Mouse (Mus musculus): ENCODE results near the gene Gpr158.
"Not testable (repeated sequence)": the region's sequence is repeated elsewhere in the genome, so short reads cannot be mapped to it uniquely, and the experiment has no call there.

The Gpr158 gene

GRCm38 (mm10) chr2:21367345-21368111 lies at the start of gene Gpr158:
TSS of gene Gpr158 (plus strand) at chr2:21367542.
- DNase-seq (ENCODE audit: low spot score): no peak

DNA sequence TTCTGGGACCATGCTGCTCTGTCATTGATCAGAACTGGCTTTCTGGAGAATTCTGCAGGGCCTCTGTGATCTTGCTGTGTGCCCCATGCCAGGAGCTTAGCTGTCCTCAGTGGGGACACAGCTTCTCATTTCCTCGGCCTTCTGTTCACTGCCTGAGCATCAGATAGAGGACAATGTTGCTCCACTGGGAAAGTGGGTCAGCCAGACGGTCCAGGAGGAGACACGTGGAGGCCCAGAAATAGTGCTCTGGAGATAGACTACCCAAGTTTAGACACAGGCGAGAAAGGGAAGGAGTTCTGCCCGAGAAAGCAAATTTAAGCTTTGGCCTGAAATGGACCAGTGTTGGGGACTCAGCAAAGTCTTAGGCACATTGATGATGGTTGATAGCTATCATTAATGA lies 23.5 kb upstream of the Gpr158 start:
- DNase-seq (ENCODE audit: low spot score): no peak

DNA sequence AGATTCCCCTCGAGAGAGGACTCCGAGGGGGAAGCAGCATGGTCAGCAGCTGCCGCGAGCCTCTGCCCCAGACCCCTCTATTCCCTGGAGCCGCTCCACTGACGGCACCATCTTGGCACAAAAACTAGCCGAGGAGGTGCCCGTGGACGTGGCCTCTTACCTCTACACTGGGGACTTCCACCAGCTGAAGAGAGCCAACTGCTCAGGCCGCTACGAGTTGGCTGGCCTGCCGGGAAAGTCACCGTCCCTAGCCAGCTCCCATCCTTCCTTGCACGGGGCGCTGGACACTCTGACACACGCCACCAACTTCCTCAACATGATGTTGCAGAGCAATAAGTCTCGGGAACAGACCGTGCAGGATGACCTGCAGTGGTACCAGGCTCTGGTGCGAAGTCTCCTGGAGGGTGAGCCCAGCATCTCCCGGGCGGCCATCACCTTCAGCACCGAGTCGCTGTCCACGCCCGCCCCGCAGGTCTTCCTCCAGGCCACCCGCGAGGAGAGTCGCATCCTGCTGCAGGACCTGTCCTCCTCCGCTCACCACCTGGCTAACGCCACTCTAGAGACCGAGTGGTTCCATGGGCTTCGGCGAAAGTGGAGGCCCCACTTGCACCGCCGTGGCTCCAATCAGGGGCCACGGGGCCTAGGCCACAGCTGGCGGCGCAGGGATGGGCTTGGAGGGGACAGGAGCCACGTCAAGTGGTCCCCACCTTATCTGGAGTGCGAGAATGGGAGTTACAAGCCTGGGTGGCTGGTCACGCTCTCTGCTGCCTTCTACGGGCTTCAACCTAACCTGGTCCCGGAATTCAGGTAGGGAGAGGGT lies 1.2 kb downstream of the Gpr158 start:
- DNase-seq (ENCODE audit: low spot score): no peak

DNA sequence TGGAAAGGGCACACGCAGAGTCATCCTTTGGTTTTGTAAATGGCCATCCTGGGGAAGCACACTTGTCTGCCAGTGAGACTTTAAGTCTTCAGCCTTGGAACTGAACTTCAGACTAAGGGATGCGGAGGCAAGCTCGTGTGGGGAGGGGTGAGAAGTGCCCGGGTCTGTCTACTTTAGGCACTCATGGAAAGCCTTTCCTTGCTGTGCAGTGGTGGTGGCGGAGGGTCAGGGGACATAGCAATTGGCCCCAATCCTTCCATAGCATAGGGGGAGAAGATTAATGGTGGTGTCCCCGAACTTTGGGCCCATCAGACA lies 1.8 kb downstream of the Gpr158 start:
- no peak for DNase-seq (ENCODE audit: low spot score)

DNA sequence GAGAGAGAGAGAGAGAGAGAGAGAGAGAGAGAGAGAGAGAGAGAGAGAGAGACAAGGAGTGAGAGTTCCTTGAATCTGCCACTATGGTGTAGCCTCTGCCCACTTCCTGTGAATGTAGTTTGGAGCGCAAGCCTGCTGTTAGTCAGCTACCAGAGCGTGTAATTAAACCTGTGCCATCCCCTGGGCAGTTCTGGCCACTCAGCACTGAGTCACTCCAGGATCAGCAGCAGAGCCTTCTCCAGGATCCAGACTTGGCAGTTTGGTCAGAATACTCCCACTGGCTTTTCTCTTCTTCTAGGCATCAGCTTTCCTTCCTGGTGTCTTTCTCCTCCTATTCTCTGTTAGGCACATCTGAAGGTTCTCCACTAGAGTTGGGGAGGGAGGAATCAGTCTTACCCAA lies 2.2 kb downstream of the Gpr158 start:
- DNase-seq (ENCODE audit: low spot score): no peak

DNA sequence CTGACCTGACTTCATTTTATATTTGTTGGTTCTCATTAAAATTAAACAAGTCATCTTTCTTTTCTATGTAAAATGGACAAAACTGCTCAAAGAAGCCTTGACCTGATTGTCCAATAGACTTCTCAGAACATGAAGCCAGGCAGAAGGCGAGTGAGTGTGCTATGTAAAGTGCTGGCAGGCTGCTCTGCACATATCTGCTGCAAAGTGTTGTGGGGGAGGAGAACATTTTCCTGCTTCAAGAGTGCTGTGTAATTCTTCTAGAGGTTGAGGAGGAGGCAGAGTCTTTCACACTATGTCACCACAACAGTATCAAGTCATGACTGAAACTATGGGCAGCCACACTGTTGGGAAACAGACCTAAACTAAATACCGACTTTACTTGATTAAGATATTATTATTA lies 12.2 kb downstream of the Gpr158 start:
- DNase-seq (ENCODE audit: low spot score): no peak

- no peak for DNase-seq (ENCODE audit: low spot score)
These were observed 25.4 kb downstream of the Gpr158 start for GRCm38 (mm10) chr2:21392727-21393126.

- no peak for DNase-seq (ENCODE audit: low spot score)
These were observed 30.0 kb downstream of the Gpr158 start for GRCm38 (mm10) chr2:21397347-21397746.

- DNase-seq (ENCODE audit: low spot score): no peak
These were observed 32.3 kb downstream of the Gpr158 start for GRCm38 (mm10) chr2:21399657-21400056.

- DNase-seq (ENCODE audit: low spot score): no peak
These were observed 38.3 kb downstream of the Gpr158 start for GRCm38 (mm10) chr2:21405617-21406016.

GRCm38 (mm10) chr2:21407443-21407985 lies 40.2 kb downstream of the Gpr158 start:
- no peak for DNase-seq (ENCODE audit: low spot score)

GRCm38 (mm10) chr2:21408821-21409220 lies 41.5 kb downstream of the Gpr158 start:
- no peak for DNase-seq (ENCODE audit: low spot score)

DNA sequence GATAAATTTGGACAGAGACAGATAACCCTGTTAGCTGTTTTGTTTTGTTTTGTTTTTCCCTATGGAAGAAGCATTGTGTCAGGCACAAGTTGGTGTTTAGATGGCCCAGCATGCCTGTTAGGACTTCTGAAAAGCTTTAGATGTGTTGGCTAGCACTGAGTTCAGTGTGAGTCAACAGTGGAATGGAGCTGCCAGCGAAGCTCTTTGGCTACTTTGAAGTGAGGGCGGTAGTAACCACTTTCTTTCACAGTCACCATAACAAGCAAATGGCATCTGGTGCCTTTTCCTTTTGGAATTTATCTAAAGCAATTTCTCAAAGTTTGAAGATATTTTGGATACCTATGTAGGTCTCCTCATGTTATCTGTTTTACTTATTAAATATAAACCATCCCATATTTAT lies 62.9 kb downstream of the Gpr158 start:
- no peak for DNase-seq (ENCODE audit: low spot score)

DNA sequence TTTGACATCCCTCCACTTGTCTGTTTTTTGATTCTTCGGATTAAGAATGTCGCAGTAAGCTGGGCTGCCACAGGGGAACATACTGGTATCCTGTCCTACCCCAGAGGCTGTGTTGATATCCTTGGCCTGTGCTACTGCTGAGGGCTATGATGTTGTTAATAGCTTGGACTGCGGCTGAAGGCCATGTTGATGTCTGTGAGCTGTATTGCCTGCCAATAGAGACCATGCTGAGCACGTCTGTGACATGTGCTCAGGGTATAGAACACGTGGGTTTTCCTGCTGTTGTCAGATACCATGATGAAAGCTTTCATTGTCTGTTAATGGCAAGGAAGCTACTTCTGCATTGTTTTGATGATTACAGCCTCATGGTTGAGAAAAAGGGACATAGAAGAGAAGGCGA lies 63.8 kb downstream of the Gpr158 start:
- no peak for DNase-seq (ENCODE audit: low spot score)

DNA sequence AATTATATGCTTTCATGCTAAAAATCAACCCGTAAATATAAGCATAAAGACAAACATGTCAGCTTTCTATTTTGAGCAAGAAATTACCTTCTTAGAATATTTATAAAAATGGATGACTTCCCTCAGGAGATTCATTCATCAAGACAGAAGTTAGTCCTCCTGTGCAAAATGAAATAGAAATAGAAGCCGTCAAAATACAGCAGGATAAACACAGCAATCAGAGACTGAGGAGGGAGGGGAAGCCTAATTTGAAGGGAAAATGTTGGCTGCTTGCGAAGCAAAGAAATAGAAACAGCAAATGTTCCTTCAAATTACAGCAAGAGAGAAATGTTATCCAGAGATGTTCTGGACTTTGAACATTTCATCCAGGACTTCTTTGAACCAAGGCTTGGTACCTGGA lies 72.3 kb downstream of the Gpr158 start:
- DNase-seq (ENCODE audit: low spot score): no peak

DNA sequence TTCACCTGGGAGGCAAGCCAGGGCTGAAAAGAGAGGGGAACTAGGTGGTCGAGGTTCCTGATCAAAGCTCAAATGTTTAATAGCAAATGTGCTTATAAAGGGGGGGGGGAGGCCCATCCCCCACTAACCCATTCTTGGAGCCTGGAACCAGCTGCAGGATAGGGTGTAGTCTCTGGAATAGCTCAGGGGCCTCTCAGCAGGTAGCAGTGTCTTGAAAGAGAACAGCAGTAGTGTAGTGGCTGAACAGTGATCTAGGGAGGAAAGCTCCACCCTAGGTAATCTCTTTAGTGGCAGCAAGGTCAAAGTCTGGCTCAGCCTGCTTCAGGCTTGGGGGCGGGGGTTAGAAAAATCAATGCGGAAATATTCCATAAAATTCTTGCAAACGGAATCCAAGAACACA lies 93.3 kb downstream of the Gpr158 start:
- not testable (repeated sequence) for DNase-seq (ENCODE audit: low spot score)

- no peak for DNase-seq (ENCODE audit: low spot score)
These were observed 107.6 kb downstream of the Gpr158 start for GRCm38 (mm10) chr2:21474957-21475356.

DNA sequence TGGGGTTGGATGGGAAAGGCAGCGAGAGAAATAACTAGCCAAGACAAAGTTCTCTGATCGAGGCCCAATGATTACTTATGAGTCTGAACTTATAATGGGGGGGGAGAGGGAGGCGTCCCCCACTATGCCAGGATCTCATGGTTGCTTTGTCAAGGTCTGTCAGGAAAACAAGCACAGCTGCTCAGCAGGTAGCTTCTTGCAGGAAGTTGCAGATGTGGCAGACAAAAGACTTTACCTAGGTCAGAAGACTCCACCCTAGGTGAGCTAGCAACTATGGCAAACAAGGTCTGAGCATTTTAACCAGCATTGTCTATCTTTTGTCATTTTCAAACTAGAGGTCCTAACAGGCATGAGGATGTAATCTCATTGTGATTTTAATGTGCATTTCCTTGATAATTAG lies 129.5 kb downstream of the Gpr158 start:
- no peak for DNase-seq (ENCODE audit: low spot score)

DNA sequence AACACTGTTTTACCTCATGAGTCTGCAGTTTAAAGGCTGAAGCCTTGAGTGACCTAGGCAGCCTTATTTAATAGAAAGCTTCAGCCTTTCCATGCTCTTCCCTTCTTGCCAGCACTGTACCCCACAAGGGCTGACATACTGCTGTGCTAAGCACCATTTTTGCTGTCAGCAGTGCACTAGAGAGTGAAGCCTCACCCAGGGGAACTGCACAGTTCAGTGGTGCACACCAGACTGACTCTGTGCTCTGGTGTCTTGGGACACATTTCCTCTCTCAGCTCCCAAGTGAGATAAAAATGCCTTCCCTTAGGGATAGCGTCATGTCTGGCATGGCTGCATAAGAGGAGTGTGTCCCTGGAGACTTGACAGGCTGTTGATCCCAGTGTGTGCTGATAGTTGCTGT lies 130.6 kb downstream of the Gpr158 start:
- no peak for DNase-seq (ENCODE audit: low spot score)

- no peak for DNase-seq (ENCODE audit: low spot score)
These were observed 132.1 kb downstream of the Gpr158 start for GRCm38 (mm10) chr2:21499399-21499798.

GRCm38 (mm10) chr2:21507449-21507848 lies 140.1 kb downstream of the Gpr158 start:
- DNase-seq (ENCODE audit: low spot score): no peak

GRCm38 (mm10) chr2:21530750-21531149 lies 163.4 kb downstream of the Gpr158 start:
- DNase-seq (ENCODE audit: low spot score): no peak

DNA sequence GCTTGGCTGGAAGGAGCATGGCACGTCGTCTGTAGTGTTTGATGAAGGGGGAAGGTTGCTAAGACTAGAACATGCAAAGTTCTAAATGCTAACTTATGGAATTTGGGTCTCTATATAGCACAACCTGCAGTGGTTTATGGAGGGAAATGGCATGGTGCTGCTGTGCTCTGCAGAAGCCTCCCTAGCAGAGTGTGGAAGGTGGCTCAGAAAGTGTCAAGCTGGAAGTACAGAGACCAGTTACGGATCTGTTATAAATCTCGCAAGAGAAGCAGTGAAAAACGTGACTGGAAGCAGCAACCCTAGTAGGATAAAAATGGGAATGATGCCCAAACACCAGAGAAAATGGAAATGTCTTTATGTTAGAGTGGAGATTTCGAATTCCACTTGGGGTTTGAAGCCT lies 251.8 kb downstream of the Gpr158 start:
- DNase-seq (ENCODE audit: low spot score): no peak

Data from adipocyte (in vitro differentiated cells).